Mouse (Mus musculus) lung, embryonic 16.5 days (tissue): ENCODE data around the gene Ikzf3. TPM values are rescaled to one million over a fixed set of nuclear protein-coding genes. Genes with fewer than 3 reads are reported as not detected.

ENCODE experiments used
- ATAC-seq: fragments of 200-750 bp; cut with Nextera tagmentation; 2 replicates; pipeline ENCODE4 v1.8.0; 2017; ENCODE audit warnings: low read depth, mild to moderate bottlenecking, moderate library complexity
- H3K27ac ChIP-seq: fragments of 300-500 bp; sonication (generic); 2 replicates; pipeline ENCODE4 v1.5.1; 2014; ENCODE audit warnings: mild to moderate bottlenecking, control low read depth, low read length
- H3K27me3 ChIP-seq: fragments of 300-500 bp; sonication (generic); 2 replicates; pipeline ENCODE4 v1.6.1; 2014; ENCODE audit warnings: low read depth, low read length, mixed read lengths; ENCODE audit not compliant: control insufficient read depth, insufficient read depth
- H3K36me3 ChIP-seq: fragments of 300-500 bp; sonication (generic); 2 replicates; pipeline ENCODE4 v1.6.1; 2014; ENCODE audit warnings: low read length; ENCODE audit not compliant: control insufficient read depth, insufficient read depth
- H3K4me1 ChIP-seq: fragments of 300-500 bp; sonication (generic); replicated peaks from 2 replicates; pipeline ENCODE4 v1.6.1; 2014; ENCODE audit warnings: low read length, mixed read lengths; ENCODE audit not compliant: control insufficient read depth, insufficient read depth
- H3K4me2 ChIP-seq: fragments of 300-500 bp; sonication (generic); 2 replicates; pipeline ENCODE4 v1.6.1; 2014; ENCODE audit warnings: low read depth, low read length, control low read depth
- H3K4me3 ChIP-seq: fragments of 300-500 bp; sonication (generic); 2 replicates; pipeline ENCODE4 v1.5.1; 2014; ENCODE audit warnings: mild to moderate bottlenecking, low read length, control low read depth
- H3K9ac ChIP-seq: fragments of 300-500 bp; sonication (generic); 2 replicates; pipeline ENCODE4 v1.6.1; 2014; ENCODE audit warnings: low read length, control low read depth
- H3K9me3 ChIP-seq: fragments of 300-500 bp; sonication (generic); 2 replicates; pipeline ENCODE4 v1.6.1; 2016; ENCODE audit warnings: low read length; ENCODE audit not compliant: control insufficient read depth
- WGBS: fragments of 180-500 bp; shearing (Covaris S2); extraction: QIAGEN DNeasy Blood & Tissue Kit; methylation state at CpG from one replicate; pipeline ENCODE4 v1.1.7; 2014; 5-methylcytosine and 5-hydroxymethylcytosine counted together
- polyA plus RNA-seq: library from polyadenylated mRNA; unstranded; fragments of >200 nt; fragmentation: Nextera tagmentation; extraction: Ambion mirVana; gene quantifications from 2 replicates; pipeline ENCODE4 v1.2.1, GENCODE M21; 2015

Ikzf3 gene
- polyA plus RNA-seq, 1 experiment from 2014 or later = 0.33 TPM

- Histone ChIP-seq H3K4me2 (peak overlapping the region; percentile 54), H3K4me1 (peaks cover 12% of the 10 kb centered on the region), H3K9ac (peak overlapping the region; percentile 63), H3K36me3 (0 out of 2 replicates have a peak, but pooled peaks cover 2% of the 10 kb centered on the region), H3K9me3 (no peaks in the 10 kb centered on the region), H3K27me3 (peaks cover 8% of the 10 kb centered on the region), H3K4me3 (peak overlapping the region; percentile 48), H3K27ac (peak overlapping the region; percentile 86)
- peak; percentile 48; the same call in 1 of the 2 replicates for ATAC-seq
- 25% methylated on average over 13 of the region's 13 CpGs for WGBS
Observed at GRCm38 (mm10) chr11:98448191-98448790, 97.5 kb downstream of the Ikzf3 start.

GRCm38 (mm10) chr11:98447475-98447834 is 98.4 kb downstream of the Ikzf3 start:
- ATAC-seq = no peak

GRCm38 (mm10) chr11:98446562-98447474 is 99.0 kb downstream of the Ikzf3 start:
- H3K27me3 ChIP-seq = peaks cover 8% of the 10 kb centered on the region
- peaks cover 12% of the 10 kb centered on the region for H3K4me1 ChIP-seq
- H3K36me3 ChIP-seq = no peaks in the 10 kb centered on the region
- peak overlapping the region; percentile 63 for H3K9ac ChIP-seq
- WGBS = 2% methylated on average over 32 of the region's 33 CpGs
- H3K4me2 ChIP-seq = peak overlapping the region; percentile 54
- peak; percentile 87 for ATAC-seq
- peak overlapping the region; percentile 48 for H3K4me3 ChIP-seq
- H3K27ac ChIP-seq = peak overlapping the region; percentile 86
- no peaks in the 10 kb centered on the region for H3K9me3 ChIP-seq

More at GRCm38 (mm10) chr11:98447475-98447834, 98.4 kb downstream of the Ikzf3 start:
- H3K27me3 ChIP-seq = peaks cover 8% of the 10 kb centered on the region
- H3K4me2 ChIP-seq = peak overlapping the region; percentile 54
- peaks cover 12% of the 10 kb centered on the region for H3K4me1 ChIP-seq
- H3K9ac ChIP-seq = peak overlapping the region; percentile 63
- H3K27ac ChIP-seq = peak overlapping the region; percentile 86
- H3K9me3 ChIP-seq = no peaks in the 10 kb centered on the region
- peak overlapping the region; percentile 48 for H3K4me3 ChIP-seq
- 8% methylated on average over 7 of the region's 7 CpGs for WGBS
- H3K36me3 ChIP-seq = no peaks in the 10 kb centered on the region

- peak within 1 kb of the TSS; percentile 63 for H3K9ac ChIP-seq
- no peaks in the 10 kb centered on the region for H3K9me3 ChIP-seq
- H3K4me2 ChIP-seq = peak within 1 kb of the TSS; percentile 54
- peaks cover 8% of the 10 kb centered on the region for H3K27me3 ChIP-seq
- H3K27ac ChIP-seq = peak within 1 kb of the TSS; percentile 86
- no peaks in the 10 kb centered on the region for H3K36me3 ChIP-seq
- H3K4me3 ChIP-seq = peak within 1 kb of the TSS; percentile 48
- 0% methylated on average over 5 of the region's 5 CpGs for WGBS
- peaks cover 12% of the 10 kb centered on the region for H3K4me1 ChIP-seq
- 0 out of 2 replicates have a peak, but pooled peaks have one; percentile 10 for ATAC-seq
Observed at GRCm38 (mm10) chr11:98446213-98446561, 99.6 kb downstream of the Ikzf3 start, which contains the start of gene Grb7. Gene Grb7 (plus strand): TSS chr11:98446394.

GRCm38 (mm10) chr11:98445679-98446078 is 100.2 kb downstream of the Ikzf3 start:
- Histone ChIP-seq H3K27ac (peak overlapping the region; percentile 86), H3K9me3 (no peaks in the 10 kb centered on the region), H3K4me1 (peaks cover 12% of the 10 kb centered on the region), H3K27me3 (peaks cover 8% of the 10 kb centered on the region), H3K4me2 (no peak overlapping the region), H3K9ac (no peak overlapping the region), H3K36me3 (no peaks in the 10 kb centered on the region), H3K4me3 (no peak overlapping the region)
- ATAC-seq = no peak
- WGBS = 20% methylated on average over 4 of the region's 4 CpGs

- Histone ChIP-seq H3K4me2 (no peak overlapping the region), H3K27ac (peak overlapping the region; percentile 86), H3K27me3 (peaks cover 8% of the 10 kb centered on the region), H3K4me1 (peaks cover 9% of the 10 kb centered on the region), H3K9me3 (no peaks in the 10 kb centered on the region), H3K4me3 (no peak overlapping the region), H3K9ac (no peak overlapping the region), H3K36me3 (no peaks in the 10 kb centered on the region)
- peak; percentile 45 for ATAC-seq
- 33% methylated on average over 1 of the region's 1 CpGs for WGBS
Observed at GRCm38 (mm10) chr11:98445238-98445637, 100.6 kb downstream of the Ikzf3 start.

- 77% methylated on average over 1 of the region's 1 CpGs for WGBS
- H3K4me1 ChIP-seq = peaks cover 3% of the 10 kb centered on the region; the same call in 1 of the 2 replicates
- no peaks in the 10 kb centered on the region for H3K9me3 ChIP-seq
- H3K27ac ChIP-seq = no peak overlapping the region
- no peaks in the 10 kb centered on the region for H3K36me3 ChIP-seq
- ATAC-seq = no peak
- H3K4me3 ChIP-seq = no peak overlapping the region
- H3K4me2 ChIP-seq = no peak overlapping the region
- no peak overlapping the region for H3K9ac ChIP-seq
- H3K27me3 ChIP-seq = peaks cover 8% of the 10 kb centered on the region
Observed at GRCm38 (mm10) chr11:98443688-98444087, 102.1 kb downstream of the Ikzf3 start.

GRCm38 (mm10) chr11:98438331-98439158 is 107.3 kb downstream of the Ikzf3 start, which contains the start of gene Mien1:
Gene Mien1 (minus strand): TSS chr11:98438991.
- Histone ChIP-seq H3K9me3 (no peaks in the 10 kb centered on the region), H3K4me3 (peak within 1 kb of the TSS; percentile 70)

More at GRCm38 (mm10) chr11:98438331-98439158, 107.3 kb downstream of the Ikzf3 start, which contains the start of gene Mien1:
- Histone ChIP-seq H3K4me2 (peak within 1 kb of the TSS; percentile 96), H3K9ac (peak within 1 kb of the TSS; percentile 77), H3K4me1 (peaks cover 8% of the 10 kb centered on the region), H3K27me3 (no peaks in the 10 kb centered on the region), H3K36me3 (peaks cover 25% of the 10 kb centered on the region), H3K27ac (peak within 1 kb of the TSS; percentile 55)
- peak; percentile 94 for ATAC-seq
- under 1% methylated on average over 43 of the region's 43 CpGs for WGBS
